Mouse (Mus musculus) ovary, postnatal 10 days (tissue): ENCODE data around the gene Hyal4.

Experiments used
- DNase-seq: peaks from one replicate; pipeline ENCODE4 v3.0.0; 2022; ENCODE audit warnings: low spot score

The Hyal4 gene

DNA sequence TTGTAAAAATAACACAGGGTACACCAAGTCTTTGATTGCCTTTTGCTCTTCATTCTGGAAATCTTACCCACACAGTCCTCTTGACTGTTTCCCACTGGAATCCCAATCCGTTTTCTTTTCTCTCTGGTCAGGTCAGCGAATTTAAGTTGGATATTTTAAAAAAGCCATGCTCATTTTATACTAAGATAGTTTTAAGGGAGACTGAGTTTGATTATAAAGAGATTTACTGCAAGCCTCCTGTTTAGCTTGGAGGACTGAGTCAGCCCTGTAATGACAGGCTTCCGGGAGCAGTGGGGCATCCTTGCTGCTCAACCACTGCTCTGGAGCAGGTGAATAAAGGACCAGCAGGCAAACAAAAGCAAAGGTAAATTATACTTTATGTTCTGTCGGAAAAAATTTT lies at the start of gene Hyal4:
Hyal4 (plus strand) TSS at position 301 of the 400 bp plus-strand sequence.
- DNase-seq = no peak

DNA sequence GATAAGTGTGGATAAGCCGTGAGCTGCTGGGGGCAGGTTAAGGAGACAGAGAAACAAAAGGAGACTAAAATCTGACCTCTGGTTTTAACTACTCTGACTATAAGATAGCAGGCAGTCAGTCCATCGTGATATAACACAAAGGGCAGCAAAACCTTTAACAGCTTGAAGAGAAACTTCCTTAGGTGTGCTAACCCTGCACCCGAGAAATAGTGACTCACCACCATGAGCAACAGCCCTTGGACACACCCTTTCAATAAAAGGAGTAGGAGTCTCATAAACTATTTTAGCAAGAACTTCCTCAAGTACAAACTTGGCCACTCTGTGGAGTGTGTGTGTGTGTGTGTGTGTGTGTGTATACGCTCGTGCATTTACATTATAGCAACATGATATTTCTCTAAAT lies 41.0 kb upstream of the Hyal4 start:
- DNase-seq = no peak

DNA sequence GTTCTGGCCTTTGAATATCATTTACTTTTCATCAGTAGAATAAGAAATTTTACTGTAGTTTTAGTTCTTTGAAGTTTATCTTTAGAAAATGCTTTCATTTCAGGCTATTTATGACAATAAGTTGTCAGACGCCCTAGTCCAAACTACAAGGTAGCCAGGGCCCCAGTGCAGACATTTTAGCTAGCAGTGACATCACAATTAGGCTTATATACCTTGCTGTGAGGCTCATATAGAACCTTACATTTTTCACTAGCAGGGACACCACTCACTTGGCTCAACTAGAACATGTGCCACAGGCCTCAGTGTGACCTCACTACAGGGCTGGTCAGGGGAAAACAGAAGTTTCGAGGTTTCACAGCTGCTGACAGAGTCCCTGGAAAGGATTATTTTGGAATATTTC lies 40.6 kb upstream of the Hyal4 start:
- DNase-seq = no peak

DNA sequence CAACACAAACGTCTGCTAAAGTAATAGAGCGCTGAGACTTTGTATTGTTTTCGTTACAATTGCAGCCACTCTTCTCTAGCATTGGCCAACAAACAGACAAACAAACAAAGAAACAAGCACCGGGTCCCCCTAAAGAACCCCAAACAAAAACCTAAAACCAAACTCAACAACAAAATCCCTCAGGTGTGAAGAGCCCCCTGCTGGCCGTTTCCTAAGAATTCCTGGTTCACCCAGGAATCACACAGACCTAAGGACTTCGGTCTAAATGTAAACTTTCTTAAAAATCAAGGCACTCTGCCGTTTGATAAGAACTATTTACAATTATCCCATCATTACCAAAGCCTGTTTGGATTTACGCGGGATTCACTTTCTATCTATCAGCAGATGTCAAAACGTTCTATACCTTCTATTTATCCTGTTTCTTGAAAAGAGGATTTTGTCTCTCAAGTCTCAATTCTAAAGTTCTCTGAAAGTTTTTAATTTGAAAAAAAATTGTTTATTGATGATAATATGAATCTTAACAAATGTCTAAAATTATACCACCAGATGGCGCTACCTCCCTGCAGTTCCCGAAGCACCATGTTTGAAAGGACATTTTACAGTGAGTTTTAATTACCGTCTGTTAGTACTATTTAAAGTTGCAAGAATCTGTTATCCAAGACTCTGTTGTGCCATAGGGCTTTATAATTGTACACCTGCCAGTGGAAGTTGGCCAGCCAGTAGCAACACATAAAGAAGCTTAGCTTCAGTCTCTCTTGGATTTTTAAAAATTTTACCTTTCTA lies 26.6 kb upstream of the Hyal4 start:
- no peak for DNase-seq

DNA sequence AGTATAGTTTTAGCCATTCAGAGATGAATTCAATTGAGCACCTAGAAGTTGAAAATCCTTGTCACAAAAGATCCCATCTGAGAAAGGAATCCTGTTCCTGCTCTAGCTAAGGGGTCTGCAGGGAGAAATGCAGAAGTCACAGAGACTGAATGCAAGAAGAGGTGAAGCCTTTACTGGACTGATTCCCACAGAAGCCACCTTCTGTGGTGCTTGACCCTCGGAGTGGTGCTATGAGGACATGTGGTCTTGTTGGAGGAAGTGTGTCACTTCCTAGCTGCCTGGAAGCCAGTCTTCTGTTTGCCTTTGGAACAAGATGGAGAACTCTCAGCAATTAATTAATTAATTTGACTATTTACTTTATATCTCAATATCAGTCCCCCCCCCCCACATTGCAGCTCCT lies 20.0 kb upstream of the Hyal4 start:
- DNase-seq = no peak

DNA sequence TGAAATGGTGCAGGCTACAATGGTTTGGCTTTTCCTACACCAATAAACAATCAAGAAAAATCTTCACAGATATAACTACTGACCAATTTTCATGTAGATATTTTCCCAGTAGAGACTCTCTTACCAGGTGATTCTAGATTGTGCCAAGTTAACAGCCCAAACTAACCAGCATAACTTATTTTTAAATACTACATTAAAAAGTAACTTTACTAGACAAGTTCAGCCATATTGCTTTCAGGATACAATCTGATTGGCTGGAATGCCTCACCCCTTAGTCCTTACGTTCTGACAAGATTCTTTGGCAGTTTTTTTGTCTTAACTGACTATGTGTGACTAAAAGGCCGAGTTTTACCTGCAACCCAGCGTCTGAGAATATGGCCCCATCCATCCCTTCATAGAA lies 15.2 kb upstream of the Hyal4 start, which contains the start of gene Hyal6:
Hyal6 (plus strand) TSS at position 301 of the 400 bp plus-strand sequence.
- DNase-seq = no peak

DNA sequence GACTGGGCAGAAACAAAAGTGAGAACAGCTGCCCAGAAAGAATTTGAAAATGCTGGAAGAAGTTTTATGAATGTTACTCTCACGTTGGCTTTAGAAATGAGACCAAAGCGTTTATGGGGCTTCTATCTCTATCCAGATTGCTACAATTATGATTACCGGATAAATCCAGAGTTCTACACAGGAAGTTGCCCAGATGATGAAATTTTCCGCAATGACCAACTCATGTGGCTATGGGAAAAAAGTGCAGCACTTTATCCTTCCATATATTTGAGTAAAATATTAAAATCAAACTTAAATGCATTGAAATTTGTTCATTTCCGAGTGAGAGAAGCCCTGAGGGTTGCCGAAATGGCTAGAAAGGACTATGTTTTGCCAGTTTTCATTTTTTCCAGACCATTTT lies 13.6 kb upstream of the Hyal4 start:
- no peak for DNase-seq

DNA sequence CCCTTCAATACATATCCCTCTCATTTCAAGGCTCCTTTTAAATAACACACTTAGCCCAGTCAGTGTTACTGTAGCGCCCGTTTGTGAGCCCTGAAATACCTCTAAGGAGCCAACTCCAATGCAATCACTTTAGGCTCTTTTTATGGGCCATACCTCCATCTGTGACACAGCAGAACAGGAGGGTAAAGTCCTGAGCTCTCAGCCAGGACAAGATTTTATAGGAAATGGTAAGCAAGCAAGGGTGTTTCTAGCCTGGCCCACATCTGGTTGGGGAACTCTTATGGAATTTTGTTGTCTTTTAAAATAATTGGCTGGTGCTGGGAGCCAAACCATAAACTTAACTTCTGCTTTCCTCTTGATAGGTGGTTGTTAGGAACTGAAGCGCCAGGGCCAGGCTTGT lies 11.2 kb downstream of the Hyal4 start:
- DNase-seq = no peak

DNA sequence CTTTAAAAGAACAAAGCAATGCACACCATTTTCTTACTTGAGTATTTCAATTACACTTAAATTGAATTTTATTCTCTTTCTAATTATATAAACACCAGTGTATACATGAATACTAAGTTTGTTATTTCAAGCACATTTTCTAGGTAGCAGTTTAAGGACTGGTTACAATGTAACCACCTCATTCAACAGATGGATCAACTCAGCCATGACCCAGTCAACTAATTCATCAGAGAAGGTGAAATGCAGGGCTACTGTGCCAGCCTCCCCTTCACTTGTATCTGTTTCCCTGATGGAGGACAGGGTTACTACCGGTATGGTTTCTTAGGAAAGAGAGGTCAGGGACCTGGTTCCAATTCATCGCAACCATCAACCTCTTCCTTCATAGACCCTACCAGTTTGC lies 18.1 kb downstream of the Hyal4 start:
- DNase-seq = no peak

DNA sequence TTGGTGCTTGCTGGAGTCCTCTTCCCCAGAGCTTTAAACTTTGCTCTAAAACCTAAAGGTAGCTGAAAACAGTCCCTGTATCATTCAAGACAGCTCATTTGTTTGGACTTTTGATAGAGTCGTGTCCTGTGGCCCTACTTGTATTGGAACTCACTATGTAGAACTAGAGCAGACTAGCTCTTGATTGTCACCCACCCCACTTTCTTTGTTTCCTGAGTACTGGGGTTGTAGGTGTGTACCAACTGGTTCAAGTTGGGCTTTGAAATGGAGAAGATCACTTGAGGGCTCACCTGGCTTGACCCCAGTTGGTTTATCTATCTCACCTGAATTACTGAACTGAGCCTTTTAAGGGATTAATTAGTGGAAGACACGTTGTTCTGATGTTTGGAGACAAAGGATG lies 31.1 kb downstream of the Hyal4 start:
- DNase-seq = no peak

DNA sequence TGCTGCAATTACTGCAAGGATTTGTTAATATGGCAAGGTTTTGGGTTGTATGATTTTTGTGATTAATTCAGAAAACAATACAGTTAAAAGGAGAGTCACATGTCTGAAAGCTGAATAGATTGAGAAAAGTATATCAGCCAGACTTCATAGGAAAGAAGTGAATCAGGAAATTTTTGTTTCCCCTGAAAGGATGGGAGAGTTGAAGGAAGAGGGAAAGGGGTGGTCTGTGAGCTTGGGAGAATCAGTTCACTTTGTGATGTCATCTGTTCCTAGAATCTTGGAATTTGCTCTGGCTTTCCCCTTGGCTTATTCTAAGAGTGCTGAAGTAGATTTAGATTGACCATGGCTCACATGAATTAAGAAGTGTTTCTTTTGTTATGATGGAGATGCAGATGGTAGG lies 42.8 kb downstream of the Hyal4 start, which contains the start of gene Spam1:
Spam1 (plus strand) TSS at position 301 of the 400 bp plus-strand sequence.
- no peak for DNase-seq
